2 mouse cellular contexts compared by ENCODE assay signal in genomic region chr16:35998852-35999251, GRCm38 (mm10). TPM values are rescaled to one million over a fixed set of nuclear protein-coding genes. Genes with fewer than 3 reads are reported as not detected.
DNase-seq lines count a peak whose midpoint lies in the region; TF ChIP-seq lines count a peak whose summit lies in the region.
"Not testable (repeated sequence)": the region's sequence is repeated elsewhere in the genome, so short reads cannot be mapped to it uniquely, and the experiment has no call there.

No protein-coding gene starts in this region.

- not testable (repeated sequence) for H3K4me1 ChIP-seq in CH12.LX (ENCODE audit: control insufficient read depth in 1 of 2, insufficient read depth in 2 of 2)

- H3K36me3 ChIP-seq in CH12.LX (replicated peaks in 1 of 2; ENCODE audit: control insufficient read depth in 1 of 2, insufficient read depth in 1 of 2, low read length in 1 of 2), result peaks cover 15 to 44% of the 10 kb centered on the region in 2 experiments

- H3K9ac ChIP-seq in CH12.LX (ENCODE audit: insufficient read depth, low read depth), result not testable (repeated sequence)

- dilution Hi-C loops in CH12.LX (cut with MboI; ENCODE audit: extremely low pct_ligation_motif_present, extremely low pct_unique_long_range_greater_than_20kb, low sequenced_read_pairs), result not testable (repeated sequence)

- TF ChIP-seq EP300 in CH12.LX (IDR thresholded peaks at IDR 0.05; ENCODE audit: low read length), result not testable (repeated sequence)

- not testable (repeated sequence) for H3K9me3 ChIP-seq in CH12.LX (replicated peaks; ENCODE audit: low read length)

- H3K27me3 ChIP-seq in CH12.LX (replicated peaks), result not testable (repeated sequence)

- H3K79me2 ChIP-seq in CH12.LX (replicated peaks; ENCODE audit: control insufficient read depth, extremely low read depth, insufficient read depth, poor library complexity, severe bottlenecking), result peaks cover 47% of the 10 kb centered on the region

- not testable (repeated sequence) for H3K4me3 ChIP-seq in CH12.LX (replicated peaks in 1 of 3; ENCODE audit: low read depth in 2 of 3, low read length in 2 of 3, poor library complexity in 1 of 3)

- in situ Hi-C loops in CH12.LX (cut with MboI; ENCODE audit: low pct_ligation_motif_present, low pct_unique_long_range_greater_than_20kb, low sequenced_read_pairs), result not testable (repeated sequence)

- not testable (repeated sequence) for TF ChIP-seq POLR2A in CH12.LX (IDR thresholded peaks at IDR 0.05; ENCODE audit: low read depth, low read length)

- DNase-seq in 416B (ENCODE audit: low read depth), result peak; percentile 76
- DNase-seq in CH12.LX (ENCODE audit: extremely low read depth), result not testable (repeated sequence)

- TF ChIP-seq CTCF in CH12.LX (conservative IDR thresholded peaks at IDR 0.05 in 1 of 2, IDR thresholded peaks at IDR 0.05 in 1 of 2; ENCODE audit: low read depth in 2 of 2, low read length in 2 of 2), result not testable (repeated sequence)

- TF ChIP-seq RAD21 in CH12.LX (IDR thresholded peaks at IDR 0.05; ENCODE audit: low read depth, low read length), result not testable (repeated sequence)

- not testable (repeated sequence) for H3K4me2 ChIP-seq in CH12.LX (ENCODE audit: insufficient read depth, low read depth, poor library complexity, severe bottlenecking)

- not testable (repeated sequence) for H3K27ac ChIP-seq in CH12.LX (ENCODE audit: insufficient read depth, low read depth)

TF ChIP-seq in CH12.LX, 34 proteins besides CTCF, POLR2A, EP300 and RAD21:
- 0 out of 2 replicates have a peak, but pooled peaks have one; percentile 63 for TF ChIP-seq TBP (conservative IDR thresholded peaks at IDR 0.05; ENCODE audit: low read depth, low read length)

RNA-seq across cellular contexts. Expression of gene Kpna1, which starts 20.3 kb away (rescaled TPM):
- total RNA-seq in CH12.LX (2012; rRNA removed) (22.1 and 29.8 TPM in 2 replicates), CH12.LX (2014; rRNA removed) (57.9 and 66.6 TPM in 2 replicates)
- polyA plus RNA-seq in CH12.LX (2012; ENCODE audit: insufficient read length, low read depth), result 63.9 and 74.1 TPM in 2 replicates

RNA-seq across cellular contexts. Expression of gene Wdr5b, which starts 42.1 kb away (rescaled TPM):
- 5.9 and 8.4 TPM in 2 replicates for total RNA-seq in CH12.LX (2012; rRNA removed)
- total RNA-seq in CH12.LX (2014; rRNA removed), result 7.4 and 8.0 TPM in 2 replicates
- polyA plus RNA-seq in CH12.LX (2012; ENCODE audit: insufficient read length, low read depth), result 5.4 and 6.2 TPM in 2 replicates

RNA-seq across cellular contexts. Expression of gene Dtx3l, which starts 59.9 kb away (rescaled TPM):
- total RNA-seq in CH12.LX (2012; rRNA removed) (10.7 and 14.4 TPM in 2 replicates), CH12.LX (2014; rRNA removed) (20.4 and 21.1 TPM in 2 replicates)
- 12.8 and 17.4 TPM in 2 replicates for polyA plus RNA-seq in CH12.LX (2012; ENCODE audit: insufficient read length, low read depth)
